Mouse (Mus musculus): ENCODE measurements around the gene Acot3. TPM values are rescaled to one million over a fixed set of nuclear protein-coding genes. Genes with fewer than 3 reads are reported as not detected.
"Not testable (repeated sequence)": the region's sequence is repeated elsewhere in the genome, so short reads cannot be mapped to it uniquely, and the experiment has no call there.

Acot3 gene
- total and polyA plus RNA-seq, 2 experiments from 2014 or later, result 0.98 to 3.1 TPM

DNA sequence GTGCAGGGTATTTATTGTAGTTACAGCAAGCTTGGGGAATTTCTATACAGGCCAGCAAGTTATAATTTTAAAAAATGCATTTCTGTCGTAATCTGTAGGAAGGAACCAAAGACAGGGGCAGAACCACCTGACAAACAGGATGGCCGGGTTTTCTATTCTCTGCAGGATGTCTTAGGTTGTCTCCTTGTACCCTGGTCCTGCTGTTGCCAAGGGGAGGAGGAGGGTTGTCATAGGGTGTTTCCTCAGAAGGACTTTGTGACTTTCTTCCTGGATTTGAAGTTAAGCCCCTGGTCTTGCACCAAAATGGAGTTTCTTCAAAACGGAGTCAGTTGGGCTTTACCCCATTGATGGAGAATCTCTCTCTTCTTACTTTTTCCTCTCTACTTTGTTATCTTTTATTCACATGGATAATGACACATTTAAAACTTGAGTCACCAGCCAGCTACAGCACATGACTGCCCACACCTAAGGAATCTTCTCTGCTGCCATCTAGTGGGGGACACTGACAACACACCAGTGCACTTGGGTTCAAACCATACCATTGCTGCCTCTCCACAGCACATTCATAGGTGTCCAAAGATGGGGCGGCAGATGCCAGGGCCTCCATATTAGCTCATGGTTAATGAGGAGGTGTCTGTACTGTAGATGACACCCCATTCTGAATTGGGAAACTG, 21.1 kb upstream of the Acot3 start:
- Histone ChIP-seq H3K9me3 (ENCODE audit: low read length) (no peaks in the 10 kb centered on the region), H3K9ac (no peak overlapping the region), H3K36me3 (ENCODE audit: insufficient read depth) (no peaks in the 10 kb centered on the region), H3K27ac (ENCODE audit: low read depth, low read length) (no peak overlapping the region), H3K4me2 (ENCODE audit: low read depth) (no peak overlapping the region), H3K27me3 (ENCODE audit: insufficient read depth, low read length) (no peaks in the 10 kb centered on the region), H3K4me3 (ENCODE audit: low read depth, low read length) (no peak overlapping the region), H3K4me1 (ENCODE audit: insufficient read depth) (no peaks in the 10 kb centered on the region)
- TF ChIP-seq CTCF (IDR thresholded peaks at IDR 0.05; ENCODE audit: low read depth), result peak; percentile 86
- WGBS, result 69% methylated on average over 4 of the region's 4 CpGs
- peak; percentile 81 for DNase-seq
- ATAC-seq, result peak; percentile 69; the same call in 1 of the 2 replicates

DNA sequence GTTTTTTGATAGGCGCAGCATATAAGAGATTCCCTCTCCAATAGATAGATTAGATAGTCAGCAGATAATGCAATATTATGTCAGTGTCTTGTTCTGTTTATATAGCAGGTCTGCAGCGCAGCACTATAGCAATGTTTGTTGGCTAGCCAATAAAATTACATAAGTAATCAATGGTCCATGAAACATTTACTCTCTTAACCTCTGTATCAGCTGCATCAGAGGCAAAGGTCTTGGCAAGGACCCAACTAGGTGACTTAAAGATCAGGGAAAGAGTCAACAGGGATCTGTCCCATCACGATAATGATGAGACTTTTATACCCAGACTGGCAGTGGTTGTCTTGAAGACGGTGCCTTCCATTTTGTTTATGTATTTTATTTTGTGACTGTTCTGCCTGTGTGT, 19.1 kb upstream of the Acot3 start:
- WGBS, result 90% methylated on average over 4 of the region's 4 CpGs
- H3K36me3 ChIP-seq (ENCODE audit: insufficient read depth), result no peaks in the 10 kb centered on the region

DNA sequence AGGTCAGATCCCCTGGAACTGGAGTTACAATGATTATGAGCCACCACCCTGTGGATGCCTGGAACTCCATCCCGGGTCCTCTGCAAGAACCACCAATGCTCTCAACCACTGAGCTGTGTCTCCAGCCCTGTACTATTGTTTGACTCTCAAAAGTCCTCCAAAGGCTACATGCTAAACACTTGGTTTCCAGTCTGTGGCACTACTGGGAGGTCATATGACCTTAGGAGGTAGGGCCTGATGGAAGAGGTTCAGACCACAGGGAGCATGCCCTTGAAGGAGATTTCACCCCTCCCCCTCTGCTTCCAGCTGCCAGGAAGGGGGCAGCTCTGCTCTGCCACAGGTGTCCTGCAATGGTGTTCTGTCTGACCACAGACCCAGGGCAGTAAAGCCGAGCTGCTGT, 18.6 kb upstream of the Acot3 start:
- H3K4me3 ChIP-seq (ENCODE audit: low read depth, low read length); H3K4me1 ChIP-seq (ENCODE audit: insufficient read depth); H3K36me3 ChIP-seq (ENCODE audit: insufficient read depth); DNase-seq; ATAC-seq; H3K27ac ChIP-seq (ENCODE audit: low read depth, low read length); H3K27me3 ChIP-seq (ENCODE audit: insufficient read depth, low read length); H3K9me3 ChIP-seq (ENCODE audit: low read length); H3K9ac ChIP-seq; H3K4me2 ChIP-seq (ENCODE audit: low read depth): not testable (repeated sequence)
- WGBS, result 84% methylated on average over 2 of the region's 2 CpGs

More for the DNA sequence above, 19.1 kb upstream of the Acot3 start:
- no peak overlapping the region for H3K9ac ChIP-seq
- no peak for DNase-seq
- H3K27me3 ChIP-seq (ENCODE audit: insufficient read depth, low read length), result no peaks in the 10 kb centered on the region
- no peak overlapping the region for H3K4me3 ChIP-seq (ENCODE audit: low read depth, low read length)
- TF ChIP-seq CTCF (IDR thresholded peaks at IDR 0.05; ENCODE audit: low read depth), result no peak
- H3K4me1 ChIP-seq (ENCODE audit: insufficient read depth), result no peaks in the 10 kb centered on the region
- no peak overlapping the region for H3K4me2 ChIP-seq (ENCODE audit: low read depth)
- no peaks in the 10 kb centered on the region for H3K9me3 ChIP-seq (ENCODE audit: low read length)
- H3K27ac ChIP-seq (ENCODE audit: low read depth, low read length), result no peak overlapping the region
- ATAC-seq, result no peak

DNA sequence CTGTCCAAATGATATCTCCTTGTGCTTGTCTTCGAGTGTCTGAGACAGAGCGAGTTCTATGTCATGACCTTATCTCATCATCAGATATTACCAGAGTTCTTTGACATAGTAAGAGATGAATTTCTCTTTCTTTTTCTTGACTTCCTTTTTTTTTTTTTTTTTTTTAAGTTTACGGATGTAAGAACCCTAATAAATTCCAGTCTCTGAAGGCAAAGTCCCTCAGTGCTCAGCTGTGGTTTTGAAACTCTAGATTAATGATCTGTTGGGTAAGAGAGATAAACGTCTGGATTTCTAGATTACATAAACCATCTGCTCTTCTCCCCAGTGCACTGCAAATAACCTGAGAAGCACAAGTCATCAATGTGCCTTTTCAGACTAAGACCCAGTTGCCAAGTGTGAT, 17.8 kb upstream of the Acot3 start:
- H3K27ac ChIP-seq (ENCODE audit: low read depth, low read length), result no peak overlapping the region
- 79% methylated on average over 4 of the region's 4 CpGs for WGBS

DNA sequence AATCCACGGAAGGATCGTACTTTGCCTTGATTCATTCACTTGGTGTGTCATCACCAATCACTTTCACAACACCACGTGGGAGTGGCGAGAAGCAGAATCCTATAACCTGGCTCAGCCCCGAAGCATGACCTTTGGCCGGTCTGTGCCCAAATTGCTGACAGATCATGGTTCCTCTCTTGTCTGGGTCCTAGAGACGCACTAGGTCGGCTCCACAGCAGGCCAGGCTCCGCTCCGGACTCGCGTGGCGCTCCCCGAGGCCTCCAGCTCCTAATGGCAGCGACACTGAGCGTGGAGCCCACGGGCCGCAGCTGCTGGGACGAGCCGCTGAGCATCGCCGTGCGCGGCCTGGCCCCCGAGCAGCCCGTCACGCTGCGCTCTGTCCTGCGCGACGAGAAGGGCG, 13.7 kb upstream of the Acot3 start, which contains the start of gene Acot4:
TSS of gene Acot4 (plus strand) at position 139 of the 400 bp plus-strand sequence.
- DNase-seq (peak; percentile 26), ATAC-seq (peak; percentile 64)
- Histone ChIP-seq H3K9ac (peak within 1 kb of the TSS; percentile 53), H3K4me2 (ENCODE audit: low read depth) (peak within 1 kb of the TSS; percentile 64), H3K4me3 (ENCODE audit: low read depth, low read length) (peak within 1 kb of the TSS; percentile 45)
- H3K36me3 ChIP-seq (ENCODE audit: insufficient read depth); H3K27ac ChIP-seq (ENCODE audit: low read depth, low read length); H3K9me3 ChIP-seq (ENCODE audit: low read length); H3K27me3 ChIP-seq (ENCODE audit: insufficient read depth, low read length); H3K4me1 ChIP-seq (ENCODE audit: insufficient read depth): not testable (repeated sequence)
- WGBS, result 14% methylated on average over 24 of the region's 32 CpGs

More for the DNA sequence above, 17.8 kb upstream of the Acot3 start:
- no peak for DNase-seq
- Histone ChIP-seq H3K36me3 (ENCODE audit: insufficient read depth) (no peaks in the 10 kb centered on the region), H3K4me1 (ENCODE audit: insufficient read depth) (no peaks in the 10 kb centered on the region), H3K4me3 (ENCODE audit: low read depth, low read length) (no peak overlapping the region), H3K27me3 (ENCODE audit: insufficient read depth, low read length) (no peaks in the 10 kb centered on the region), H3K4me2 (ENCODE audit: low read depth) (no peak overlapping the region), H3K9me3 (ENCODE audit: low read length) (no peaks in the 10 kb centered on the region), H3K9ac (no peak overlapping the region)
- ATAC-seq, result no peak
- no peak for TF ChIP-seq CTCF (IDR thresholded peaks at IDR 0.05; ENCODE audit: low read depth)

DNA sequence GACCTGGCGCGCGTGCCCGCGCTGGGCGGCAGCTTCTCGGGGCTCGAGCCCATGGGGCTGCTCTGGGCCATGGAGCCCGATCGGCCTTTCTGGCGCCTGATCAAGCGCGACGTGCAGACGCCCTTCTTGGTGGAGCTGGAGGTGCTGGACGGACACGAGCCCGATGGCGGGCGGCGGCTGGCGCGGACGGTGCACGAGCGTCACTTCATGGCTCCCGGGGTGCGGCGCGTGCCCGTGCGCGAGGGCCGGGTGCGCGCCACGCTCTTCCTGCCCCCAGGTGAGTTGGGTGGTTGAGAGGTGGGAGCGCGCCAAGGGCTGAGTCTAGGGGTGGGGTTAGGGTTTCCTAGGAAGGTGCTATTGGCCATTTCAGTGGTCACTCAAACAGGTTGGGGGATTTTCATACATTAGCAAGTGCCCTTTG, 13.2 kb upstream of the Acot3 start, which contains the start of gene Gm49366:
TSS of gene Gm49366 (plus strand) at position 245 of the 421 bp plus-strand sequence.
- 5% methylated on average over 38 of the region's 39 CpGs for WGBS
- H3K27ac ChIP-seq (ENCODE audit: low read depth, low read length); H3K27me3 ChIP-seq (ENCODE audit: insufficient read depth, low read length); H3K9me3 ChIP-seq (ENCODE audit: low read length); H3K4me1 ChIP-seq (ENCODE audit: insufficient read depth); H3K36me3 ChIP-seq (ENCODE audit: insufficient read depth): not testable (repeated sequence)
- Histone ChIP-seq H3K4me2 (ENCODE audit: low read depth) (peak within 1 kb of the TSS; percentile 64), H3K4me3 (ENCODE audit: low read depth, low read length) (peak within 1 kb of the TSS; percentile 45), H3K9ac (peak within 1 kb of the TSS; percentile 53)
- peak; percentile 71; the same call in 1 of the 2 replicates for ATAC-seq
- peak; percentile 43 for DNase-seq

DNA sequence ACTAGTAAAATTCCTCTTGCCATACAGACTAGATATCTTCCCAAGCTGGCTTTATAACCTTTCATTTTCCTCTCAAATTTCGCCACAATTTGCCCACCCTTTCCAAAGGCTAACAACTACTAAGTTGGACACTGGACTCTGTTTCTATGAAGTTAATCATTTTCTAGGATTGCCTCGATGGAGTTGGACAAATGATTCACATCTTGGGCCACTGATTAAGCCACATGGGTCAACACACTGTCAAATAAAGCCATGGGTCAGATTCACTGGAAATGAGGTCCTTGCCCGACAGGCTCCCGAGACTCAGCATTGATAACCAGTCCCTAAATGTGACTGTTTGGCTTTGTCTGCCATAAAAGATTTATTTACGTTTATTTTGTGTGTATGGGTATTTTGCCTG, 9.7 kb upstream of the Acot3 start:
- Histone ChIP-seq H3K9ac (no peak overlapping the region), H3K4me1 (ENCODE audit: insufficient read depth) (no peaks in the 10 kb centered on the region), H3K4me3 (ENCODE audit: low read depth, low read length) (no peak overlapping the region), H3K27me3 (ENCODE audit: insufficient read depth, low read length) (no peaks in the 10 kb centered on the region), H3K9me3 (ENCODE audit: low read length) (no peaks in the 10 kb centered on the region; the same call in 1 of the 2 replicates), H3K36me3 (ENCODE audit: insufficient read depth) (no peaks in the 10 kb centered on the region), H3K27ac (ENCODE audit: low read depth, low read length) (no peak overlapping the region), H3K4me2 (ENCODE audit: low read depth) (no peak overlapping the region)
- TF ChIP-seq CTCF (IDR thresholded peaks at IDR 0.05; ENCODE audit: low read depth), result no peak
- DNase-seq (no peak), ATAC-seq (no peak)
- 91% methylated on average over 5 of the region's 5 CpGs for WGBS
